Mouse (Mus musculus) embryonic fibroblast, embryonic 13.5 days (primary cell): ENCODE measurements around the gene Kcnd3.

Experiments used
- CTCF ChIP-seq: IDR thresholded peaks from 2 replicates; pipeline ENCODE4 v1.5.1; 2011; ENCODE audit warnings: mild to moderate bottlenecking, control low read depth, low read length, moderate library complexity, borderline replicate concordance; ENCODE audit not compliant: insufficient read depth
- POLR2A ChIP-seq: IDR thresholded peaks from 2 replicates; pipeline ENCODE4 v1.6.1; 2011; ENCODE audit warnings: low read depth, mild to moderate bottlenecking, control low read depth, low read length, moderate library complexity

DNA sequence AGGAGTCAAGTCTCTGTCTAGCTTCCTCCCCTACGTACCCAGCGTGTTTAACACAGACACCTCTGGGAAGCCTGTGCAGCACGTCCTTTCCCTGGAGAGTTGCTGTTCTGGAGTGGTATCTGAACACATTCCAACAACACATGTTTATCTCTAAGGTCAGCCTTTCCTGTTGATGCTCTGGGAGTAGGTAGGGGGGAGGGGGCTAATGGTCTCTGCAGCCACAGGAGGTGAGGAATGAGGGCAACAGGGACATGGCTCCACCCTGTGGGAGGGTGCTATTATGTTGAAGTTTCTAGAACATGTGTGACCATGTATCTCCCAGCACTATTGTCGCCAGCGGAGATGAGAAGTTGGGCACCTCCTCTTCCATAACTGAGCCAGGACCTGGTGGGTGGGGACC, 249.3 kb downstream of the Kcnd3 start:
- TF ChIP-seq CTCF (no peak), POLR2A (no peak)
